Mouse (Mus musculus) brain, embryonic 14.5 days (tissue): ENCODE measurements around the gene Nrip2.

Experiments
- CTCF ChIP-seq: fragments of 200-500 bp; IDR thresholded peaks from 2 replicates; pipeline ENCODE4 v1.5.1; 2012; ENCODE audit warnings: inconsistent platforms, mild to moderate bottlenecking, moderate library complexity, borderline replicate concordance; ENCODE audit not compliant: insufficient read depth, insufficient read length; ENCODE audit errors: extremely low read depth
- POLR2A ChIP-seq: fragments of 200-500 bp; IDR thresholded peaks from 2 replicates; pipeline ENCODE4 v1.6.1; 2012; ENCODE audit warnings: mild to moderate bottlenecking, inconsistent platforms, borderline replicate concordance; ENCODE audit not compliant: poor library complexity, insufficient read depth, insufficient read length, severe bottlenecking; ENCODE audit errors: extremely low read depth

DNA sequence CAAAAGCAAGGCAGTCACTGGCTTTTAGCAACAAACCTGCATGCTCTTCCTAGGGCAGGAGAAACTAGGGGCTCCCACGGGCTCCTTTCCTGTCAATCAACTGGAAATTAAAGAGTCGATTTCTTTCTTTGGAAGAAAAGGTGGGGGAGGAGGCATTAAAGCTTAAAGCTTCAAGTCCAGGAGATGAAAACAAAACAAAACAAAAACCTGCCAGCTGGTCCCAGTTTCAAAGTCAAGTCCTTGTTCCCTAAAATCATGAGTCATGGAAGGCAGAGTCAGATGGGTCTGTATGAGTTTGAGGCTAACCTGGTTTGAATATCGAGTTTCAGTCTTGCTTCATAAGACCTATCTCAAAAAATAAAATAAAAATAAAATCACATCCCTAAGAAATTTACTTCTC, 45.0 kb upstream of the Nrip2 start:
- TF ChIP-seq CTCF, result no peak
- no peak for TF ChIP-seq POLR2A
